Mouse (Mus musculus) C2C12 (cell line): ENCODE data around the gene Helz. TPM values are rescaled to one million over a fixed set of nuclear protein-coding genes. Genes with fewer than 3 reads are reported as not detected.
A peak's percentile ranks its signal among the peaks of the same experiment; 100 is the strongest.

Experiments used
- H3K27me3 ChIP-seq: one replicate; pipeline ENCODE4 v1.6.1; 2011; ENCODE audit not compliant: control insufficient read depth, insufficient read depth, insufficient read length
- H3K36me3 ChIP-seq: one replicate; pipeline ENCODE4 v1.6.1; 2011; ENCODE audit not compliant: control insufficient read depth, insufficient read depth
- H3K4me3 ChIP-seq: one replicate; pipeline ENCODE4 v1.5.1; 2011; ENCODE audit warnings: mild to moderate bottlenecking, control low read depth; ENCODE audit not compliant: poor library complexity, insufficient read depth, severe bottlenecking
- H3K79me2 ChIP-seq: one replicate; pipeline ENCODE4 v1.6.1; 2011; ENCODE audit not compliant: control insufficient read depth, insufficient read depth
- H3K79me3 ChIP-seq: one replicate; pipeline ENCODE4 v1.6.1; 2011; ENCODE audit warnings: low read depth, control low read depth
- H3ac ChIP-seq: one replicate; pipeline ENCODE3; 2011; ENCODE audit warnings: low read depth; ENCODE audit not compliant: control insufficient read depth, insufficient read length
- CEBPB ChIP-seq: IDR thresholded peaks from one replicate; pipeline ENCODE4 v1.6.1; 2011; ENCODE audit warnings: low read depth, mild to moderate bottlenecking, control low read depth, moderate library complexity
- CTCF ChIP-seq: IDR thresholded peaks from one replicate; pipeline ENCODE4 v1.5.1; 2011; ENCODE audit not compliant: control insufficient read depth, insufficient read depth, insufficient read length
- FOSL1 ChIP-seq: IDR thresholded peaks from one replicate; pipeline ENCODE4 v1.8.0; 2011; ENCODE audit warnings: mild to moderate bottlenecking, low read length; ENCODE audit not compliant: poor library complexity, insufficient read depth, severe bottlenecking
- MAX ChIP-seq: IDR thresholded peaks from one replicate; pipeline ENCODE4 v1.6.1; 2011; ENCODE audit warnings: mild to moderate bottlenecking, control low read depth
- MYOD1 ChIP-seq: IDR thresholded peaks from one replicate; pipeline ENCODE4 v1.6.1; 2011; ENCODE audit warnings: low read depth; ENCODE audit not compliant: control insufficient read depth, insufficient read length
- MYOG ChIP-seq: IDR thresholded peaks from one replicate; pipeline ENCODE4 v1.6.1; 2011; ENCODE audit not compliant: control insufficient read depth, insufficient read length; ENCODE audit errors: extremely low read depth
- USF1 ChIP-seq: IDR thresholded peaks from one replicate; pipeline ENCODE4 v1.6.1; 2011; ENCODE audit warnings: low read depth, mild to moderate bottlenecking, control low read depth, moderate library complexity
- microRNA-seq: library from miRNA; unstranded; fragments of <30 nt; microRNA quantifications from one replicate; pipeline ENCODE4, GENCODE M21; 2019; ENCODE audit warnings: borderline microRNAs expressed
- polyA plus RNA-seq: library from polyadenylated mRNA; unstranded; fragments of >200 nt; fragmentation: generic; extraction: Trizol; gene quantifications from one replicate; pipeline ENCODE4 v1.2.1, GENCODE M21; 2012; ENCODE audit warnings: missing spikeins

The Helz gene
- polyA plus RNA-seq, 1 experiment, result 6.8 TPM

DNA sequence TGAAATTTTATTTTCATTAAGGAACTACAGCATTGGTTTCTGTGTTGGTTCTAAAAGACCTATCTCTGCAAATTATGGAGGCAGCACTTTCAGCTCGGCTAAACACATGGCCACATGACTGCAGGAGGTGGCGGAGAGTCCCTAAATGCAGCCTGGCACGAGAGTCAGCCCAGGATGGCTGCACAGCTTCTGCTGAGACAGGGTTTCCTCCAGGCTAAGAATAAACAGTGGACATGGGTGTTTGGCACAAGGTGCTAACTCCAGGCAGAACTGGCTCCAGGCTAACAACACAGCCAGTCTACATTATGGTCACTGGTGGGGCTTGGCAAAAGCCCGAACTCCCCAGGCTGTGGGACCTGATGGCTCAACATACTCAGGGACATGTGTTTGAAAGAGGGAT lies 183.2 kb downstream of the Helz start:
- Histone ChIP-seq H3K36me3 (no peaks in the 10 kb centered on the region), H3K79me2 (no peaks in the 10 kb centered on the region), H3ac (no peak overlapping the region), H3K79me3 (no peaks in the 10 kb centered on the region), H3K27me3 (no peaks in the 10 kb centered on the region), H3K4me3 (no peak overlapping the region)
- TF ChIP-seq MAX, result no peak
- no peak for TF ChIP-seq MYOD1
- TF ChIP-seq USF1, result peak; percentile 4

DNA sequence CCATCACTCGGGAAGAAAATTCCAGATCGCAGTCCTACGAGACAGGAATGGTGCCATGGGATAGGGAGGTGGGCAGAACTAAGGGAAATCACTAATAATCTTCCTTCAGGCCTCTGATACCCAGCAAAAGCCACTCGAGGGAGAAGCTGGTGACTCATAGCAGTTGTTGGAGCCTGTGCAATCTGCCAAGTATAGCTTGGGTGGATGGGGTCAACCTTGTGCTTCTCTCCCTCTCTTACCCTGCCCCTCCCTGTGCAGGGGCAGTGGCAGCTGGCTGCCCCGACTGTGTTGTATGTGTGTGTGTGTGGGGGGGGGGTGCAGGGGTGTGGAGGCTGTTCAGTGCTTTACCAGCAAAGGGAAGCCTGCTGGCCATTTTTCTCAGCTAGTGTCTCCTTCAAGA lies 183.8 kb downstream of the Helz start:
- H3K36me3 ChIP-seq, result no peaks in the 10 kb centered on the region
- H3K79me2 ChIP-seq, result no peaks in the 10 kb centered on the region
- H3K4me3 ChIP-seq, result no peak overlapping the region
- TF ChIP-seq MYOG, result no peak
- peak; percentile 81 for TF ChIP-seq MYOD1
- TF ChIP-seq CEBPB, result no peak
- TF ChIP-seq FOSL1, result no peak
- no peak for TF ChIP-seq CTCF
- peak; percentile 26 for TF ChIP-seq MAX
- no peak for TF ChIP-seq USF1
- no peaks in the 10 kb centered on the region for H3K79me3 ChIP-seq
- no peak overlapping the region for H3ac ChIP-seq
- H3K27me3 ChIP-seq, result no peaks in the 10 kb centered on the region

DNA sequence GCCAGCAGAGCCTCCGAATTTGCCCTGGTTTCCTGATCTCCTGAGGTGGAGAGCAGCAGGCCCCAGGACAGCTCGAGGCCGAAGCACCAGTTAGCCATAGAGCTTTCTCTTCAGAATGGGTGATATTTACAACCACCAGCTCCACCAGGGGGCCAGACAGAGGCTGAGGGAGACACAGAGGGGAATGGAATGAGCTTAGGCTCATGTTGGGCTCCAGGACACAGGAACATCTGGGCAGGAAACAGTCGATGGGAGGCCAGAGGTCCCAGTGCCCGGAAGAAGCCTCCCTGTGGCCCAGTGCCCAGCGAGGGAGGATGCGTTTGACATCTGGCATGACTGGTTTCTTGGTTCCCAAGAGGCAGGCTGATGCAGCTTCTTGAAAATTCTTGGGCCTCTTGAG lies 186.4 kb downstream of the Helz start:
- no peaks in the 10 kb centered on the region for H3K79me2 ChIP-seq
- no peak for TF ChIP-seq USF1
- TF ChIP-seq CEBPB, result no peak
- no peak for TF ChIP-seq CTCF
- no peak for TF ChIP-seq FOSL1
- TF ChIP-seq MYOG, result no peak
- TF ChIP-seq MYOD1, result no peak
- TF ChIP-seq MAX, result no peak
- H3K27me3 ChIP-seq, result no peaks in the 10 kb centered on the region
- no peak overlapping the region for H3K4me3 ChIP-seq
- H3ac ChIP-seq, result no peak overlapping the region
- no peaks in the 10 kb centered on the region for H3K79me3 ChIP-seq
- no peaks in the 10 kb centered on the region for H3K36me3 ChIP-seq

DNA sequence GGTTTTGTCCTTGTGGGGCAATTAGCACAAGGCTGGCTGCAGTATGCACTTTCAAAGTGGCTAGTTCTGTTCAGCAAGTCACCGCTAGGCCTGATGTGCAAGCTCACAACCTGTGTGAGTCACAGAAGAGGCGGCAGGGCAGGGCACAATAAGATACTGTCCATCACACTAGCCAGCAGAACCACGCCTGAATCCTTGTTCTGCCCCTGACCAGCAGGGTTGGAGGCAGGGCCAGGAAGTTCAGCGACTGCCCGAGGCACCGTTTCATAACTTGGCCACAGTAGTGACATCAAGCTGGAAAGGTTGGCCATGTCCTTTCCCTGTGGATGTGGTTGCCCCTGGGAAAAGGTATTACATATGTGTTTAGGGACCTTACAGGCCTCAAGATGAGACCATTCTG lies 190.2 kb downstream of the Helz start:
- TF ChIP-seq USF1, result no peak
- no peak for TF ChIP-seq MYOD1
- no peak for TF ChIP-seq CTCF
- TF ChIP-seq CEBPB, result no peak
- no peak for TF ChIP-seq MYOG
- TF ChIP-seq MAX, result no peak
- no peak for TF ChIP-seq FOSL1
- H3ac ChIP-seq, result no peak overlapping the region
- no peak overlapping the region for H3K4me3 ChIP-seq
- no peaks in the 10 kb centered on the region for H3K27me3 ChIP-seq
- no peaks in the 10 kb centered on the region for H3K79me3 ChIP-seq
- no peaks in the 10 kb centered on the region for H3K79me2 ChIP-seq
- no peaks in the 10 kb centered on the region for H3K36me3 ChIP-seq

DNA sequence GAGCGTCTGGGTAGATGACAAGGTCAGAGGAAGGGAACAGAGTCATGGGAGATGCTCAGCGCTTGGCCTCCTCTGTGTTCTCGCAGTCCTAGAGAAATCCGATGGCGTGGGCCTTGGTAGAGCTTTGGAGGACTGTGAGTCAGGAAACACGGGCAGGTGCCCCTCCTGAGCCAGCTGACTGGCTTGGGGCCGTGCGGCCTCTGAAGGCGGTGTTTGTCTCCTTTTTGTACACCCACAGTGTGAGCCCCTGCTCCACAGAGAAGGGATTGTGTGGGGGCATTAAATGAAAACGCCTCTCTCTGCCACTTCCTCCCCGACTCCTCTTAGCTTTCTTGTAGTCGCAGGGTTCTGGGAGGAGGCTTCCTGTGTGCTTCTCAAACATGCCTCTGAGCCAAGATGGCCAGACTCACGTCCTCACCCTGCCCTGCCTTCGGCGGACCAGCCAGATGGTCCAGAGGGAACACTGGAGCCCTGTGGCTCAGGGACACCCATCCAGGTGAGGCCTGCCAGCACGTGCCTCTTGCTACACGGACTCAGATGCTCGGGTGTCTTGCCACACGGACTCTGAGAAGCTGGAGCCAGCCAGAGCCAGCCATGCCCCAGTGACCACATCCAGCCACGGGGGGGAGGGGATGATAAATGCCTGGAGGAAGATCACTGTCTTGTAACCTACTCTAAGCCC lies 190.8 kb downstream of the Helz start:
- no peak overlapping the region for H3K4me3 ChIP-seq

DNA sequence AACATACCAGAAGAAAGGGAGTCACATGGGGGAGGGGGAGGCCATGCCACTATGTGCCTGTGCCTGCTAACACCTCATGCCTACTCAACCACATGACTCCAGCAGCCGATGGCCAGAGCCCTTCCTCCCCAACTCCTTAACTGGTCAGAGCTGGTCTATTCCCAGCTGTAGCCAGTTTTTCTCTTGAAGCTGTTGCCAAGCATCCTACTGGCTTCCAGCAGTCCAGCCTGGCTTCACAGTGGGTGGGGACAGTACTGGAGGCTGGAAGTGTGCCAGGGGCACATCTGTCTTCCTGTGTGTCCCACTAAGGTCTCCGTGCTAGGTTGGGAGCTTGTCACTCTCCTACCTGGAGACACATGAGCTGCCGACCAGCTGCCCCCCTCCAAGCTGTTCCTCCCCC lies 195.4 kb downstream of the Helz start:
- Histone ChIP-seq H3K79me2 (no peaks in the 10 kb centered on the region), H3K79me3 (no peaks in the 10 kb centered on the region), H3K27me3 (no peaks in the 10 kb centered on the region), H3K4me3 (no peak overlapping the region), H3ac (no peak overlapping the region), H3K36me3 (no peaks in the 10 kb centered on the region)
- TF ChIP-seq MAX, result no peak
- TF ChIP-seq FOSL1, result no peak
- no peak for TF ChIP-seq MYOD1
- TF ChIP-seq USF1, result no peak
- no peak for TF ChIP-seq CTCF
- no peak for TF ChIP-seq CEBPB
- no peak for TF ChIP-seq MYOG

More for the DNA sequence above, 190.8 kb downstream of the Helz start:
- Histone ChIP-seq H3K79me3 (no peaks in the 10 kb centered on the region), H3K27me3 (no peaks in the 10 kb centered on the region), H3K36me3 (no peaks in the 10 kb centered on the region), H3ac (no peak overlapping the region), H3K79me2 (no peaks in the 10 kb centered on the region)
- TF ChIP-seq MYOD1 (no peak), USF1 (no peak), CTCF (no peak), MAX (no peak), FOSL1 (no peak), CEBPB (no peak), MYOG (no peak)

Small RNA genes within 50 kb of the gene (microRNA-seq; reads per million reads assigned to microRNA genes)
- gene Mir6932, result 0.24 reads per million

Other genes starting within 250 kb of the Helz start
- gene Pitpnc1, start 77.2 kb upstream of the Helz start, polyA plus RNA-seq, result 0.25 TPM
- gene Psmd12, start 68.4 kb upstream of the Helz start, polyA plus RNA-seq, result 77.0 TPM
- gene Cacng1, start 168.6 kb downstream of the Helz start, polyA plus RNA-seq, result 158 TPM
- gene Cacng4, start 246.6 kb downstream of the Helz start, polyA plus RNA-seq, result 0.74 TPM